In the genomic region with DNA sequence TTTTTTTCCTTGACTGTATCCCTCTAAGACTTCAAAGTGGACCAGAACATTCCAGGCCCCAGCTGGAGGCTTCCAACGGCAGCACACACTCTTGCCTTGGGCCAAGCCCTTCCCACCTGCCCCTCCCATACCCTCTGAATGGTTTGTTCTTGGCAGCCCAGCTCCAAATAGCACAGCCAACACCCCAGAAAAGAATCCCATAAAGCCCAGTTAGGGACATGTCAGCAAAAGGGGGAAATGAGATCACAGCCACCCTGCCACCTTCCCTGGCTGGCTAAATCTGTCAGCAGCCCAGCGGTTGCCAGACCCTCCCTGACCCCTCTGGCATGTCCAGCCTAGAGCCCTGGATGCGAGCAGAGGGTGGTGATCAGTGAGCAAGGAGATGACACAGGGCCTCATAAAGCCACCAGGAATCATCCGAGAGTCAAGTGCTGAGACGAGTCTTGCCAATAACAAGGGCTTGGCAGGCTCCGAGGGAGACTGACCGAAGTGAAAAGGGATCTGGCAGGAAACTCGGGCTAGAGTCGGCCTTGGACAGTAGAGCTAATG, we compare ENCODE assay signal across 8 mouse cellular contexts.
DNase-seq lines count a peak whose midpoint lies in the region; ATAC-seq and TF ChIP-seq lines count a peak whose summit lies in the region.

No protein-coding gene starts in this region.

- TF ChIP-seq CTCF in ES-Bruce4 (IDR thresholded peaks at IDR 0.05; ENCODE audit: low read depth, low read length), result no peak

- H3K4me1 ChIP-seq in ES-Bruce4 (ENCODE audit: control insufficient read depth, insufficient read depth, low read length), result peaks cover 2% of the 10 kb centered on the region
- H3K4me1 ChIP-seq in limb, embryonic 14.5 days (ENCODE audit: control insufficient read depth, insufficient read depth, low read length), result peaks cover 16% of the 10 kb centered on the region
- H3K4me1 ChIP-seq in forebrain, embryonic 11.5 days (replicated peaks; ENCODE audit: control insufficient read depth, insufficient read depth, low read length), result no peaks in the 10 kb centered on the region

- no peak for TF ChIP-seq POLR2A in ES-Bruce4 (IDR thresholded peaks at IDR 0.05; ENCODE audit: insufficient read depth, low read length)
- TF ChIP-seq POLR2A in limb, embryonic 14.5 days (IDR thresholded peaks at IDR 0.05; ENCODE audit: borderline replicate concordance, extremely low read depth, insufficient read depth, insufficient read length), result no peak

- TF ChIP-seq EP300 in ES-Bruce4 (IDR thresholded peaks at IDR 0.05; ENCODE audit: insufficient read depth, low read depth, low read length), result peak; percentile 77; the same call in 1 of the 2 replicates

- ATAC-seq in limb, embryonic 14.5 days (ENCODE audit: low FRiP score, low read depth), result peak; percentile 75
- no peak for ATAC-seq in forebrain, embryonic 11.5 days (replicated peaks; ENCODE audit: low FRiP score)

- WGBS in limb, embryonic 14.5 days, result 55% methylated on average over 9 of the region's 9 CpGs
- WGBS in forebrain, embryonic 11.5 days, result 82% methylated on average over 9 of the region's 9 CpGs

- no peaks in the 10 kb centered on the region for H3K36me3 ChIP-seq in ES-Bruce4 (ENCODE audit: control insufficient read depth, insufficient read depth, low read length, poor library complexity, severe bottlenecking)
- no peaks in the 10 kb centered on the region for H3K36me3 ChIP-seq in limb, embryonic 14.5 days (ENCODE audit: control insufficient read depth, insufficient read depth, low read length)
- no peaks in the 10 kb centered on the region for H3K36me3 ChIP-seq in forebrain, embryonic 11.5 days (ENCODE audit: control insufficient read depth, insufficient read depth, low read length)

- H3K27ac ChIP-seq in ES-Bruce4 (ENCODE audit: insufficient read depth, low read length), result no peak overlapping the region
- no peak overlapping the region for H3K27ac ChIP-seq in limb, embryonic 14.5 days (replicated peaks; ENCODE audit: low read depth, low read length)
- H3K27ac ChIP-seq in forebrain, embryonic 11.5 days (ENCODE audit: low read depth, low read length), result no peak overlapping the region

- H3K4me3 ChIP-seq in ES-Bruce4 (ENCODE audit: low read depth, low read length), result no peak overlapping the region
- no peak overlapping the region for H3K4me3 ChIP-seq in limb, embryonic 14.5 days (replicated peaks; ENCODE audit: low read length)
- H3K4me3 ChIP-seq in forebrain, embryonic 11.5 days (ENCODE audit: low read depth, low read length), result no peak overlapping the region

- DNase-seq in Muller cell, postnatal 12 days (ENCODE audit: inconsistent ontology term), result peak; percentile 97
- DNase-seq in gastrocnemius, adult 8-10 months (ENCODE audit: low spot score in 2 of 2), result peak; percentile 88 to 94
- DNase-seq in limb, embryonic 14.5 days (ENCODE audit: low spot score), result peak; percentile 53
- DNase-seq in forebrain, embryonic 11.5 days (ENCODE audit: low spot score), result no peak
- DNase-seq in embryo, embryonic 10.5 days (ENCODE audit: low spot score), result no peak
- DNase-seq in spleen, postnatal 36 days (ENCODE audit: low spot score in 2 of 2), result no peak
- DNase-seq in natural killer cell, adult 2 months (ENCODE audit: low spot score in 2 of 2), result no peak

- H3K9ac ChIP-seq in ES-Bruce4 (ENCODE audit: low read depth, poor library complexity, severe bottlenecking), result no peak overlapping the region
- no peak overlapping the region for H3K9ac ChIP-seq in limb, embryonic 14.5 days (ENCODE audit: low read depth, low read length, severe bottlenecking)
- no peak overlapping the region for H3K9ac ChIP-seq in forebrain, embryonic 11.5 days (ENCODE audit: low read length)

- no peaks in the 10 kb centered on the region for H3K9me3 ChIP-seq in ES-Bruce4 (replicated peaks; ENCODE audit: control insufficient read depth, insufficient read depth, low read length, poor library complexity, severe bottlenecking)
- H3K9me3 ChIP-seq in limb, embryonic 14.5 days (ENCODE audit: control insufficient read depth, low read length), result no peaks in the 10 kb centered on the region
- H3K9me3 ChIP-seq in forebrain, embryonic 11.5 days (ENCODE audit: control insufficient read depth, low read length), result no peaks in the 10 kb centered on the region

- H3K27me3 ChIP-seq in ES-Bruce4 (ENCODE audit: control insufficient read depth, insufficient read depth, low read length, poor library complexity, severe bottlenecking), result no peaks in the 10 kb centered on the region
- no peaks in the 10 kb centered on the region for H3K27me3 ChIP-seq in limb, embryonic 14.5 days (ENCODE audit: control insufficient read depth, insufficient read depth, low read length)
- H3K27me3 ChIP-seq in forebrain, embryonic 11.5 days (ENCODE audit: control insufficient read depth, insufficient read depth, low read length), result no peaks in the 10 kb centered on the region

- no peak overlapping the region for H3K4me2 ChIP-seq in limb, embryonic 14.5 days (replicated peaks; ENCODE audit: low read depth, low read length, severe bottlenecking)
- no peak overlapping the region for H3K4me2 ChIP-seq in forebrain, embryonic 11.5 days (ENCODE audit: low read depth, low read length, severe bottlenecking)

Comparison
In these comparisons a context has a peak if more than half of its experiments do, and no peak if none do; other contexts are left out.
1. DNase-seq: peak in Muller cell, postnatal 12 days (single experiment), gastrocnemius, adult 8-10 months (2 of 2) and limb, embryonic 14.5 days (single experiment); none in forebrain, embryonic 11.5 days (single experiment), embryo, embryonic 10.5 days (single experiment), spleen, postnatal 36 days (0 of 2) and natural killer cell, adult 2 months (0 of 2).